Comparison of ENCODE assay signal across 16 mouse cellular contexts in genomic region chr10:58392435-58392834, GRCm38 (mm10). TPM values are rescaled to one million over a fixed set of nuclear protein-coding genes. Genes with fewer than 3 reads are reported as not detected.
DNase-seq lines count a peak whose midpoint lies in the region; ATAC-seq and TF ChIP-seq lines count a peak whose summit lies in the region.
"Had no signal": no experiment of that assay in that cellular context is flagged by ENCODE, and none has a peak within 500 bp of the region (broad histone marks: within the 10 kb centered on the region; RNA-seq: fewer than 3 reads in every experiment).

No protein-coding gene starts in this region.

- no peaks in the 10 kb centered on the region for H3K9me3 ChIP-seq in liver, embryonic 12.5 days (replicated peaks)
- H3K9me3 ChIP-seq in liver, embryonic 11.5 days (ENCODE audit: control insufficient read depth, low read length) = no peaks in the 10 kb centered on the region
- H3K9me3 ChIP-seq in CH12.LX (replicated peaks; ENCODE audit: low read length) = no peaks in the 10 kb centered on the region
- H3K9me3 ChIP-seq in kidney, embryonic 14.5 days (ENCODE audit: control insufficient read depth, low read length) = no peaks in the 10 kb centered on the region
- H3K9me3 ChIP-seq: neural tube, embryonic 15.5 days; stomach, embryonic 15.5 days had no signal

- peak overlapping the region; percentile 87 for H3K27ac ChIP-seq in heart, adult 2 months
- peak overlapping the region; percentile 60; the same call in 1 of the 2 replicates for H3K27ac ChIP-seq in liver, embryonic 12.5 days
- H3K27ac ChIP-seq in liver, embryonic 11.5 days (ENCODE audit: low read depth, low read length) = no peak overlapping the region
- H3K27ac ChIP-seq in CH12.LX (ENCODE audit: insufficient read depth, low read depth) = no peak overlapping the region
- H3K27ac ChIP-seq in kidney, embryonic 14.5 days (ENCODE audit: low read depth, low read length) = no peak overlapping the region

- no peak for TF ChIP-seq CTCF in heart, adult 2 months (IDR thresholded peaks at IDR 0.05)
- no peak for TF ChIP-seq CTCF in CH12.LX (conservative IDR thresholded peaks at IDR 0.05 in 1 of 2, IDR thresholded peaks at IDR 0.05 in 1 of 2; ENCODE audit: low read depth in 2 of 2, low read length in 2 of 2)

- no peak overlapping the region for H3K9ac ChIP-seq in heart, adult 2 months (ENCODE audit: low read depth, low read length)
- peak overlapping the region; percentile 31; the same call in 1 of the 2 replicates for H3K9ac ChIP-seq in liver, embryonic 12.5 days
- H3K9ac ChIP-seq in liver, embryonic 11.5 days (ENCODE audit: low read depth, low read length) = no peak overlapping the region
- H3K9ac ChIP-seq in CH12.LX (ENCODE audit: insufficient read depth, low read depth) = 0 out of 2 replicates have a peak overlapping the region, but pooled peaks have one; percentile 7
- no peak overlapping the region for H3K9ac ChIP-seq in kidney, embryonic 14.5 days (ENCODE audit: low read depth, low read length)
- H3K9ac ChIP-seq: neural tube, embryonic 15.5 days; stomach, embryonic 15.5 days had no signal

- no peak for TF ChIP-seq RAD21 in CH12.LX (IDR thresholded peaks at IDR 0.05; ENCODE audit: low read depth, low read length)

- TF ChIP-seq EP300 in heart, adult 2 months (IDR thresholded peaks at IDR 0.05; ENCODE audit: insufficient read depth, low read depth, low read length) = no peak
- TF ChIP-seq EP300 in CH12.LX (IDR thresholded peaks at IDR 0.05; ENCODE audit: low read length) = no peak

- intact Hi-C loops in heart, adult 2 months (cut with DNase I) = no loop called here

- H3K79me2 ChIP-seq in heart, adult 2 months (replicated peaks; ENCODE audit: control insufficient read depth, insufficient read depth, low read length) = peaks cover 2% of the 10 kb centered on the region
- peaks cover 72% of the 10 kb centered on the region for H3K79me2 ChIP-seq in CH12.LX (replicated peaks; ENCODE audit: control insufficient read depth, extremely low read depth, insufficient read depth, poor library complexity, severe bottlenecking)

- in situ Hi-C loops in CH12.LX (cut with MboI; ENCODE audit: low pct_ligation_motif_present, low pct_unique_long_range_greater_than_20kb, low sequenced_read_pairs) = no loop called here

- no peak for ATAC-seq in liver, embryonic 12.5 days
- no peak for ATAC-seq in liver, embryonic 11.5 days (replicated peaks; ENCODE audit: low FRiP score)
- ATAC-seq in common myeloid progenitor, adult 5-6 weeks (replicated peaks; ENCODE audit: low read depth, poor library complexity, severe bottlenecking) = 0 out of 2 replicates have a peak, but pooled peaks have one; percentile 17
- no peak for ATAC-seq in kidney, embryonic 14.5 days (ENCODE audit: low FRiP score, low TSS enrichment)
- ATAC-seq: forebrain, embryonic 14.5 days had no signal

- dilution Hi-C loops in CH12.LX (cut with MboI; ENCODE audit: extremely low pct_ligation_motif_present, extremely low pct_unique_long_range_greater_than_20kb, low sequenced_read_pairs) = no loop called here

- H3K36me3 ChIP-seq in heart, adult 2 months (ENCODE audit: control insufficient read depth, insufficient read depth, low read length) = peaks cover 25% of the 10 kb centered on the region
- H3K36me3 ChIP-seq in liver, embryonic 12.5 days = peaks cover 29% of the 10 kb centered on the region
- H3K36me3 ChIP-seq in liver, embryonic 11.5 days (ENCODE audit: control insufficient read depth, insufficient read depth, low read length) = no peaks in the 10 kb centered on the region
- peaks cover 3 to 39% of the 10 kb centered on the region in 2 experiments for H3K36me3 ChIP-seq in CH12.LX (replicated peaks in 1 of 2; ENCODE audit: control insufficient read depth in 1 of 2, insufficient read depth in 1 of 2, low read length in 1 of 2)
- no peaks in the 10 kb centered on the region for H3K36me3 ChIP-seq in kidney, embryonic 14.5 days (ENCODE audit: control insufficient read depth, insufficient read depth, low read length)
- H3K36me3 ChIP-seq: neural tube, embryonic 15.5 days; stomach, embryonic 15.5 days had no signal

- TF ChIP-seq POLR2A in heart, adult 2 months (IDR thresholded peaks at IDR 0.05; ENCODE audit: insufficient read depth, low read depth, low read length) = no peak
- TF ChIP-seq POLR2A in CH12.LX (IDR thresholded peaks at IDR 0.05; ENCODE audit: low read depth, low read length) = no peak

- peak overlapping the region; percentile 48 for H3K4me2 ChIP-seq in liver, embryonic 12.5 days
- H3K4me2 ChIP-seq in liver, embryonic 11.5 days = no peak overlapping the region
- no peak overlapping the region for H3K4me2 ChIP-seq in CH12.LX (ENCODE audit: insufficient read depth, low read depth, poor library complexity, severe bottlenecking)
- no peak overlapping the region for H3K4me2 ChIP-seq in kidney, embryonic 14.5 days (replicated peaks; ENCODE audit: low read depth, low read length)
- H3K4me2 ChIP-seq: neural tube, embryonic 15.5 days; stomach, embryonic 15.5 days had no signal

- WGBS in heart, adult 2 months = 24% methylated on average over 4 of the region's 4 CpGs
- 39% methylated on average over 4 of the region's 4 CpGs for WGBS in liver, embryonic 12.5 days (ENCODE audit: insufficient replicate concordance)
- 43% methylated on average over 4 of the region's 4 CpGs for WGBS in liver, embryonic 11.5 days
- 90% methylated on average over 4 of the region's 4 CpGs for WGBS in kidney, embryonic 14.5 days

- DNase-seq in heart, adult 2 months = no peak
- DNase-seq in heart, adult 18-20 months = no peak
- DNase-seq in liver, embryonic 11.5 days (ENCODE audit: low spot score) = no peak
- DNase-seq in CH12.LX (ENCODE audit: extremely low read depth) = no peak
- DNase-seq in cerebellum, postnatal 36 days = no peak
- DNase-seq: adrenal gland, adult 2 months; cerebellum, adult 18-20 months; embryo, embryonic 11 days; gastrocnemius, postnatal 10 days; thymus, postnatal 14 days had no signal

- H3K4me3 ChIP-seq in heart, adult 2 months = no peak overlapping the region
- H3K4me3 ChIP-seq in liver, embryonic 12.5 days = no peak overlapping the region
- no peak overlapping the region for H3K4me3 ChIP-seq in liver, embryonic 11.5 days (ENCODE audit: low read depth, low read length)
- H3K4me3 ChIP-seq in CH12.LX (replicated peaks in 1 of 3; ENCODE audit: low read depth in 2 of 3, low read length in 2 of 3, poor library complexity in 1 of 3) = no peak overlapping the region
- H3K4me3 ChIP-seq in kidney, embryonic 14.5 days (ENCODE audit: low read length) = no peak overlapping the region
- H3K4me3 ChIP-seq: neural tube, embryonic 15.5 days; stomach, embryonic 15.5 days had no signal

- no peaks in the 10 kb centered on the region for H3K27me3 ChIP-seq in heart, adult 2 months (ENCODE audit: control insufficient read depth, insufficient read depth, low read length)
- H3K27me3 ChIP-seq in liver, embryonic 12.5 days (replicated peaks) = no peaks in the 10 kb centered on the region
- no peaks in the 10 kb centered on the region for H3K27me3 ChIP-seq in liver, embryonic 11.5 days (replicated peaks; ENCODE audit: control insufficient read depth, insufficient read depth, low read length)
- H3K27me3 ChIP-seq in CH12.LX (replicated peaks) = no peaks in the 10 kb centered on the region
- H3K27me3 ChIP-seq in kidney, embryonic 14.5 days (ENCODE audit: control insufficient read depth, insufficient read depth, low read length) = no peaks in the 10 kb centered on the region
- H3K27me3 ChIP-seq: neural tube, embryonic 15.5 days; stomach, embryonic 15.5 days had no signal

- peaks cover 18% of the 10 kb centered on the region for H3K4me1 ChIP-seq in heart, adult 2 months (ENCODE audit: control insufficient read depth, insufficient read depth, low read length)
- H3K4me1 ChIP-seq in liver, embryonic 12.5 days = peaks cover 60% of the 10 kb centered on the region
- peaks cover 30% of the 10 kb centered on the region for H3K4me1 ChIP-seq in liver, embryonic 11.5 days (replicated peaks; ENCODE audit: control insufficient read depth, insufficient read depth, low read length)
- H3K4me1 ChIP-seq in CH12.LX (ENCODE audit: control insufficient read depth in 1 of 2, insufficient read depth in 2 of 2) = peaks cover 3 to 45% of the 10 kb centered on the region in 2 experiments; a peak in 3 of 4 replicates
- H3K4me1 ChIP-seq in kidney, embryonic 14.5 days (ENCODE audit: control insufficient read depth, insufficient read depth, low read length) = no peaks in the 10 kb centered on the region; the same call in 1 of the 2 replicates

TF ChIP-seq in CH12.LX, 34 proteins besides CTCF, POLR2A, EP300 and RAD21:
- no peak for TF ChIP-seq MAZ (IDR thresholded peaks at IDR 0.05; ENCODE audit: low read depth, low read length)
- TF ChIP-seq E2F4 (IDR thresholded peaks at IDR 0.05; ENCODE audit: insufficient replicate concordance, low read depth, low read length) = no peak
- no peak for TF ChIP-seq TCF12 (IDR thresholded peaks at IDR 0.05; ENCODE audit: low read depth, low read length)
- no peak for TF ChIP-seq NRF1 (IDR thresholded peaks at IDR 0.05; ENCODE audit: low read depth, low read length)
- no peak for TF ChIP-seq ELF1 (IDR thresholded peaks at IDR 0.05; ENCODE audit: low read depth, low read length)
- TF ChIP-seq JUND (conservative IDR thresholded peaks at IDR 0.05; ENCODE audit: low read depth, low read length) = no peak
- no peak for TF ChIP-seq MXI1 (IDR thresholded peaks at IDR 0.05; ENCODE audit: low read depth, low read length)
- TF ChIP-seq ETS1 (conservative IDR thresholded peaks at IDR 0.05; ENCODE audit: low read depth, low read length) = no peak
- TF ChIP-seq CHD1 (IDR thresholded peaks at IDR 0.05; ENCODE audit: low read depth, low read length) = no peak
- no peak for TF ChIP-seq KAT2A (IDR thresholded peaks at IDR 0.05; ENCODE audit: insufficient replicate concordance, low read length)
- no peak for TF ChIP-seq POLR2AphosphoS2 (IDR thresholded peaks at IDR 0.05; ENCODE audit: low read depth, low read length)

RNA-seq across cellular contexts. Expression of gene Ranbp2, which starts 54.3 kb away (rescaled TPM):
- 10 to 100 TPM; 47.5 to 53.5 TPM for total RNA-seq in heart, adult 2 months (2021)
- polyA plus RNA-seq in heart, adult 2 months (2012; rRNA removed) = 3.2 and 9.5 TPM in 2 replicates
- 10 to 100 TPM; 51.1 to 54.7 TPM for total RNA-seq in heart, adult 18-20 months (2021)
- 32.1 and 33.2 TPM in 2 replicates for polyA plus RNA-seq in liver, embryonic 12.5 days (2016; fragmentation: Nextera tagmentation; extraction: Ambion mirVana)
- polyA plus RNA-seq in liver, embryonic 11.5 days (2014; fragmentation: Nextera tagmentation; extraction: Ambion mirVana) = 38.1 and 38.5 TPM in 2 replicates
- 45.0 and 59.3 TPM in 2 replicates for total RNA-seq in CH12.LX (2012; rRNA removed)
- total RNA-seq in CH12.LX (2014; rRNA removed) = 53.4 and 64.1 TPM in 2 replicates
- polyA plus RNA-seq in CH12.LX (2012; ENCODE audit: insufficient read length, low read depth) = 49.5 and 56.3 TPM in 2 replicates
- total RNA-seq in common myeloid progenitor, adult 5-6 weeks (2017) = 277 and 282 TPM in 2 replicates
- 26.2 and 48.2 TPM in 2 replicates for polyA plus RNA-seq in kidney, embryonic 14.5 days (2014; fragmentation: Nextera tagmentation; extraction: Ambion mirVana)

Comparison
In these comparisons a context has a peak if more than half of its experiments do, and no peak if none do; other contexts are left out.
1. H3K27ac ChIP-seq: peak in heart, adult 2 months (single experiment) and liver, embryonic 12.5 days (single experiment); none in liver, embryonic 11.5 days (single experiment), CH12.LX (single experiment) and kidney, embryonic 14.5 days (single experiment).
2. H3K9ac ChIP-seq: peak in liver, embryonic 12.5 days (single experiment) and CH12.LX (single experiment); none in heart, adult 2 months (single experiment), liver, embryonic 11.5 days (single experiment) and kidney, embryonic 14.5 days (single experiment).